ENCODE assay signal across 8 mouse cellular contexts in genomic region chr5:73489915-73490314, GRCm38 (mm10). TPM values are rescaled to one million over a fixed set of nuclear protein-coding genes. Genes with fewer than 3 reads are reported as not detected.
DNase-seq lines count a peak whose midpoint lies in the region; ATAC-seq lines count a peak whose summit lies in the region.

No protein-coding gene starts in this region.

- 0 out of 2 replicates have a peak overlapping the region, but pooled peaks have one; percentile 10 for H3K27ac ChIP-seq in liver, embryonic 15.5 days (replicated peaks)

- H3K9me3 ChIP-seq in liver, embryonic 15.5 days (replicated peaks), result no peaks in the 10 kb centered on the region

- H3K4me1 ChIP-seq in liver, embryonic 15.5 days (replicated peaks), result peaks cover 26% of the 10 kb centered on the region

- H3K4me2 ChIP-seq in liver, embryonic 15.5 days, result peak overlapping the region; percentile 99

- no peak for ATAC-seq in liver, embryonic 15.5 days (ENCODE audit: insufficient read depth)
- no peak for ATAC-seq in activated CD4-positive, CD25-positive, alpha-beta regulatory T cell, adult 4 months

- peak overlapping the region; percentile 82 for H3K4me3 ChIP-seq in liver, embryonic 15.5 days (replicated peaks)

- 3% methylated on average over 14 of the region's 14 CpGs for WGBS in liver, embryonic 15.5 days (ENCODE audit: insufficient replicate concordance)

- H3K9ac ChIP-seq in liver, embryonic 15.5 days, result peak overlapping the region; percentile 41

- peak; percentile 20 for DNase-seq in ovary, postnatal 36 days (ENCODE audit: low spot score)
- DNase-seq in ovary, postnatal 14 days (ENCODE audit: low spot score), result no peak
- peak; percentile 18 to 45 for DNase-seq in cerebellum, postnatal 25 days
- peak; percentile 35 for DNase-seq in forelimb bud, embryonic 11.5 days (ENCODE audit: low read depth, low spot score)
- no peak for DNase-seq in layer of hippocampus, postnatal 25 days (ENCODE audit: extremely low spot score in 1 of 2, low spot score in 1 of 2)
- DNase-seq in right cerebral cortex, postnatal 4 days, result no peak

- H3K36me3 ChIP-seq in liver, embryonic 15.5 days (replicated peaks), result no peaks in the 10 kb centered on the region

- H3K27me3 ChIP-seq in liver, embryonic 15.5 days, result peaks cover 10% of the 10 kb centered on the region; the same call in 1 of the 2 replicates

RNA-seq across cellular contexts. Expression of gene Dcun1d4, which starts 9.1 kb away (rescaled TPM):
- polyA plus RNA-seq in liver, embryonic 15.5 days (2015; fragmentation: Nextera tagmentation; extraction: Ambion mirVana), result 2.5 and 2.9 TPM in 2 replicates
- 10 to 100 TPM; 11.0 to 13.4 TPM for polyA plus RNA-seq in activated CD4-positive, CD25-positive, alpha-beta regulatory T cell, adult 4 months (2017; shearing (Covaris generic))
- total RNA-seq in layer of hippocampus, postnatal 25 days (2021), result 100 to 1,000 TPM; 114 to 122 TPM

Comparison
In these comparisons a context has a peak if more than half of its experiments do, and no peak if none do; other contexts are left out.
1. DNase-seq: peak in ovary, postnatal 36 days (single experiment), cerebellum, postnatal 25 days (2 of 2) and forelimb bud, embryonic 11.5 days (single experiment); none in ovary, postnatal 14 days (single experiment), layer of hippocampus, postnatal 25 days (0 of 2) and right cerebral cortex, postnatal 4 days (single experiment).